Mouse (Mus musculus) liver, embryonic 13.5 days (tissue): ENCODE results near the gene Fbxl17. TPM values are rescaled to one million over a fixed set of nuclear protein-coding genes. Genes with fewer than 3 reads are reported as not detected.

Source experiments
- ATAC-seq: fragments of 200-750 bp; cut with Nextera tagmentation; 2 replicates; pipeline ENCODE4 v1.8.0; 2017; ENCODE audit warnings: low read depth, mild to moderate bottlenecking, moderate number of reproducible peaks, moderate library complexity
- DNase-seq: peaks from one replicate; pipeline ENCODE4 v3.0.0; 2022
- H3K27ac ChIP-seq: fragments of 300-500 bp; sonication (generic); 2 replicates; pipeline ENCODE4 v1.5.1; 2015; ENCODE audit warnings: moderate library complexity, mild to moderate bottlenecking, inconsistent platforms
- H3K27me3 ChIP-seq: fragments of 300-500 bp; sonication (generic); 2 replicates; pipeline ENCODE4 v1.6.1; 2015; ENCODE audit warnings: mild to moderate bottlenecking, inconsistent platforms
- H3K36me3 ChIP-seq: fragments of 300-500 bp; sonication (generic); 2 replicates; pipeline ENCODE4 v1.6.1; 2015; ENCODE audit warnings: mild to moderate bottlenecking, inconsistent platforms
- H3K4me1 ChIP-seq: fragments of 300-500 bp; sonication (generic); replicated peaks from 2 replicates; pipeline ENCODE4 v1.6.1; 2015; ENCODE audit warnings: inconsistent platforms
- H3K4me2 ChIP-seq: fragments of 300-500 bp; sonication (generic); 2 replicates; pipeline ENCODE4 v1.6.1; 2015; ENCODE audit warnings: inconsistent platforms, mild to moderate bottlenecking, moderate library complexity
- H3K4me3 ChIP-seq: fragments of 300-500 bp; sonication (generic); replicated peaks from 2 replicates; pipeline ENCODE4 v1.5.1; 2015; ENCODE audit warnings: mild to moderate bottlenecking, inconsistent platforms
- H3K9ac ChIP-seq: fragments of 300-500 bp; sonication (generic); 2 replicates; pipeline ENCODE4 v1.6.1; 2015; ENCODE audit warnings: mild to moderate bottlenecking, inconsistent platforms
- H3K9me3 ChIP-seq: fragments of 300-500 bp; sonication (generic); replicated peaks from 2 replicates; pipeline ENCODE4 v1.6.1; 2016; ENCODE audit warnings: inconsistent platforms
- WGBS: fragments of 180-500 bp; shearing (Covaris S2); methylation state at CpG from one replicate; pipeline ENCODE4 v1.1.7; 2015; ENCODE audit not compliant: insufficient replicate concordance; 5-methylcytosine and 5-hydroxymethylcytosine counted together
- polyA plus RNA-seq: library from polyadenylated mRNA; unstranded; fragments of >200 nt; fragmentation: Nextera tagmentation; extraction: Ambion mirVana; gene quantifications from 2 replicates; pipeline ENCODE4 v1.2.1, GENCODE M21; 2015

Fbxl17 gene
- polyA plus RNA-seq, 1 experiment from 2014 or later = 1.7 TPM

DNA sequence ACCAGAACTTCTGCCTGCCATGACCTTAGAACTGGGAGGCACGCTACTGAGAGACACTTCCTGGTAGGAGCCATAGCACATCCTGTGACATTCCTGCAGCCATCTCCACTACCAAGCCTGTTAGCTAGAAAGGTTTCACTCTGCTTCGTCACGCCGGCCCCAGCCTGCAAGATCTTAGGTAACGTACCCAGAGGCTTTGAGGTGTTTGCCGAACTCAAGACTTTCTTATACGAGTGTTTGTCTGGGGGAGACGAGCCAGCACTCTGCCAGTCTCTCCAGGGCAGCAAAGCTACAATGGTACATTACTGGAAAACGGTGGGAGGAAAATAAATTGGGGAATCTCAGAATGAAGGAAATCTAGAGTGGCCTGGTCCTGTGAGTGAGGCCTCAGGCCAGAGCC lies 292.1 kb downstream of the Fbxl17 start:
- H3K4me1 ChIP-seq = peaks cover 27% of the 10 kb centered on the region
- no peak overlapping the region for H3K9ac ChIP-seq
- H3K4me2 ChIP-seq = no peak overlapping the region
- H3K4me3 ChIP-seq = no peak overlapping the region
- 81% methylated on average over 9 of the region's 9 CpGs for WGBS
- H3K27me3 ChIP-seq = no peaks in the 10 kb centered on the region
- ATAC-seq (no peak), DNase-seq (no peak)
- H3K9me3 ChIP-seq = no peaks in the 10 kb centered on the region
- H3K27ac ChIP-seq = no peak overlapping the region
- H3K36me3 ChIP-seq = no peaks in the 10 kb centered on the region

DNA sequence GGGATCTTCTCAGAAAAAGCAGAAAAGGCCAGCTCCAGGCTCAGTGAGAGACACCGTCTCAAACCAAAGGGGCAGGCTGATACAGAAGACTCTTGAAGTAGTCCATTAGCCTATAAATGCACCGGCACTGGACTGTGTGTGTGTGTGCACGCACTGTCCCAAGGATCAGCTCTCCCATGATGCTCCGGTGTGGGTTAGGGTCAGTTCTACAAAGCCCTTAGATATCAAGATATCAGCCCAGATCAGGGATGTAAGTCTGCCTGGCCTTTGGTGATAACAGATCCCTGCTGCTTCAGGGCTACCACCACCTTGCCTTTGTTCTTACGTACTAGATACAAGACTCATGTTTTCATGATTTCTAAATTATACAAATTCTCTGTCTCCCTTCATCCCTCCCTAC lies 294.5 kb downstream of the Fbxl17 start:
- no peaks in the 10 kb centered on the region for H3K36me3 ChIP-seq
- no peak overlapping the region for H3K4me2 ChIP-seq
- no peak overlapping the region for H3K27ac ChIP-seq
- no peaks in the 10 kb centered on the region for H3K27me3 ChIP-seq
- peak; percentile 72 for ATAC-seq
- WGBS = 45% methylated on average over 5 of the region's 5 CpGs
- H3K9ac ChIP-seq = no peak overlapping the region
- no peak overlapping the region for H3K4me3 ChIP-seq
- DNase-seq = no peak
- no peaks in the 10 kb centered on the region for H3K9me3 ChIP-seq
- peaks cover 27% of the 10 kb centered on the region for H3K4me1 ChIP-seq

DNA sequence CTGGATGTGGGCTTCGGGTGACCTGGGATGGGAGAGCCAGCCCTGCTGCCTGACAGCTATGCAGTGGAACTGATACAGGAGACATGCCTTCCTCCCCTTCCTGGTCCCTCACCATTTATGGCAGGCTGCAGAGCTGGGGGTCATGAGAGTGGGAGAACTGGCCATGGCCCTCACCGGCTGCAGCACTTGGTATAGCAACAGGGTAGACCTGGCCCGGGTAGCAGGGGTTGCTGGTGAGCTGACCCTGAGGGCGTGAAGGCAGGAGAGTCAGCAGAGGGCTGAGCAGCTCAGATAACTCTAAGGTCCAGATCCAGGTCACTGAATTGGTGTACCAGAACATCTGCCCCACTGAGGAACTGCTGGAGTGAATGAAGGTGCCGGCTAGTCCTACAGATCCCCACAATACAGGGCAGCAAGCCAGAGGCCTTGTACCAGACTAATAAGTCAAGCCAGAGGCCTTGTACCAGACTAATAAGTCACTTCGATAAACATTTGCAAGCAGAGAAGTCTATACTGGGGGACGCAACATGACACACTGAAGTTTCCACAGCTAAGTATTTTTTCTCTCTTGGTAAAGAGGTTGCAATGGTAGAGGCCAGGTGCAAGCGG lies 296.1 kb downstream of the Fbxl17 start:
- WGBS = 77% methylated on average over 8 of the region's 8 CpGs
- peak; percentile 19; the same call in 1 of the 2 replicates for ATAC-seq
- Histone ChIP-seq H3K4me3 (no peak overlapping the region), H3K4me1 (peaks cover 27% of the 10 kb centered on the region), H3K36me3 (no peaks in the 10 kb centered on the region), H3K4me2 (no peak overlapping the region), H3K9me3 (no peaks in the 10 kb centered on the region), H3K9ac (no peak overlapping the region), H3K27ac (no peak overlapping the region; the same call in 1 of the 2 replicates), H3K27me3 (no peaks in the 10 kb centered on the region)
- DNase-seq = no peak

DNA sequence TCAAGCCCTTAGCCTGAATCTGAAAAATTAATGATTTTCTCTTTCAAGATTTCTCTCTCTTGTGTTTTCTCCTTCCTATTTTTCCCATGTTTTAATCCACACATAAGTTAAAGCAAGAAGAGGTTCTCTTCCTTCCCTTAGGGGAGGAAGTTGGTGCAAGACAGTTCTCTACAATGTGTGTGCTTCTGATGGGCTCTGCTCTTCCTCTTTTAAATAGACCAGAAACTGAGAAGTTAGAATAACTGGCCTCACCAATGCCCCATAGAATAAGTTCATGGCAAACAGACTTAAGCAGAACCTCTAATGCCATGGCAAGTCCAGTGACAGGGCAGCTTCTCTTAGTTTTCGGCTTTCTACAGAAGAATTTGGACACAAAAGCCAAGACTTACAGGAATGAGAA lies 301.1 kb downstream of the Fbxl17 start:
- H3K4me3 ChIP-seq = no peak overlapping the region
- H3K4me2 ChIP-seq = no peak overlapping the region
- ATAC-seq (no peak), DNase-seq (no peak)
- 68% methylated on average over 1 of the region's 1 CpGs for WGBS
- H3K9ac ChIP-seq = no peak overlapping the region
- H3K4me1 ChIP-seq = peaks cover 17% of the 10 kb centered on the region
- H3K36me3 ChIP-seq = no peaks in the 10 kb centered on the region
- no peaks in the 10 kb centered on the region for H3K9me3 ChIP-seq
- no peak overlapping the region for H3K27ac ChIP-seq
- H3K27me3 ChIP-seq = no peaks in the 10 kb centered on the region

DNA sequence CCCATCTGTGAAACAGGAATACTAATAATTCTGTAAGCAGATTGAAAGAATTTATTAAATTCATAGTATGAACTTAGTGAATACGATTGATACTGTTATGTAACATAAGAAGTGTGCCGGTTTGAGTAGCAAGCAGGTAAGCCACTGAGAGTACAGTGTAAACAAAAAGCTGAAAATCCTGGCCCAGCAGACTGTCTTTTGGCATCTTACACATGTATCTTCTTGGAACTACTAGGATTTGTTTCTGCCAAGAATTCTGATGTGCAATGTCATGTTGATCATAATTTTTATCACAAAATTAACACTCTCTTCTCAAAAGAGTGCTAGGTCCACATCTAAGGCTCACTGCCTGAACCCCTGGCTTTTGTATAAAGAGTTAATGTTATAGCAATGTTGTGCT lies 304.3 kb downstream of the Fbxl17 start:
- Histone ChIP-seq H3K4me3 (no peak overlapping the region), H3K27me3 (no peaks in the 10 kb centered on the region), H3K36me3 (no peaks in the 10 kb centered on the region), H3K4me1 (peaks cover 28% of the 10 kb centered on the region), H3K9ac (no peak overlapping the region), H3K9me3 (no peaks in the 10 kb centered on the region), H3K4me2 (no peak overlapping the region), H3K27ac (no peak overlapping the region)
- ATAC-seq = no peak
- no peak for DNase-seq
- WGBS = 85% methylated on average over 2 of the region's 2 CpGs

DNA sequence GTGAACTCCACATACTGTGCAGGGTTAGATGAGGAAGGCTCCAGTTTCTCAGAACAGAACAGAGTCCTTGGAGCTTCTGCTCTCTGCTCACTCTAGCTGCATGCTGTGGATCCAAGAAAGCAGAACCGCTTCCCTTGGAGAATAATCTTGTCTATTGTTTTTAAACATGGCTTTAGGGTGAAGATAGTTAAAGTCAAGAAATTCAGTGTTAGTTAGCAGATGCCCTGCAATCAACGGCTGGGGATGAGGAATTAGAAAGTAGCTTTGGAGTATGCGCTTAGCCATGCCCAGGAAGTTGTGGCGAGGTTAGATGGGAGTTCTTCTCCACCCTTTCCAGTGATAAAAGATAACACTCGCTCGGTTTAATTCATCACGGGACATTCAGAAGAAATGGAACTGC lies 306.6 kb downstream of the Fbxl17 start:
- Histone ChIP-seq H3K36me3 (no peaks in the 10 kb centered on the region), H3K27ac (peak overlapping the region; percentile 78; the same call in 1 of the 2 replicates), H3K9ac (no peak overlapping the region), H3K9me3 (no peaks in the 10 kb centered on the region), H3K4me1 (peaks cover 39% of the 10 kb centered on the region), H3K27me3 (no peaks in the 10 kb centered on the region), H3K4me2 (peak overlapping the region; percentile 39), H3K4me3 (peak overlapping the region; percentile 10; the same call in 1 of the 2 replicates)
- 8% methylated on average over 7 of the region's 7 CpGs for WGBS
- DNase-seq = peak; percentile 23
- ATAC-seq = peak; percentile 87

DNA sequence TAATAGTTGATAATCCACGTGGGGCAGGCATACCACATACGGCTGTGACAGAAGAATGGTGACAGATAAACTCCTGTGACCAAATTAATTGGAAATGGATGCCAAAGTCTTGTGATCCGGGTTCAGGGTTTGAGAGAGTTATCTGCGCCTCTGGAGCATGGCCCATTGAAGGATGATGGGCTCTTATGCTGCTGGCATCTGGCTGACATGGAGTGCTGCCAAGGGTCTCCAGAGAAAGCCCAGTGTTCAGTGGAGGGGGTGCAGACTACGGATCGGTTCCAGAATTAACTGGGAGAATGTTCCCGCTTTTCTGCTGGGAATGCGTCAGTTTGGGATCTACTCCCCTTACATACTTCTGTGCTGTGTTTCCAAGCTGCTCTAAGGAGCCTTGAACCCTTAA lies 308.5 kb downstream of the Fbxl17 start:
- H3K36me3 ChIP-seq = no peaks in the 10 kb centered on the region
- H3K4me1 ChIP-seq = peaks cover 38% of the 10 kb centered on the region
- no peak overlapping the region for H3K9ac ChIP-seq
- H3K27ac ChIP-seq = no peak overlapping the region
- H3K27me3 ChIP-seq = no peaks in the 10 kb centered on the region
- no peak overlapping the region for H3K4me2 ChIP-seq
- no peak for ATAC-seq
- H3K4me3 ChIP-seq = no peak overlapping the region
- no peaks in the 10 kb centered on the region for H3K9me3 ChIP-seq
- WGBS = 75% methylated on average over 8 of the region's 8 CpGs
- no peak for DNase-seq

DNA sequence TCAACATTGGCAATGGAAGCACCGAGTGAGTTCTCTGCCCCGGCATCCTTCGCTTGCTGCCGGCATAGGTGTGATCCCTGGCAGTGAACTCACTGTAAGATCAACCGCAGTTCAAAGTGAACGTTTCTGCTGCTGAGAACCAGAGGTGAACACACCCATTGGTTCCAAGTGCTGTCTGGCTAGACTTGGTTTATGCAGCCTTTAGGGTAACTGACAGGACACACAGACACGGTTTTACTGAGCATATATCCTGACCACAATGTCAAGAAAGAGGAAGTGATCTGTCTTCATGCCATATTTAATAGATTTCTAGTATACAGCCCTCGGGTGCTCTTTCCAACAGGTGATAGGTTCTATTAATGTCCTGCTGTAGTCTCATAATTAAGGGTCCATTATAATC lies 310.5 kb downstream of the Fbxl17 start:
- Histone ChIP-seq H3K27me3 (no peaks in the 10 kb centered on the region), H3K9me3 (no peaks in the 10 kb centered on the region), H3K36me3 (no peaks in the 10 kb centered on the region), H3K4me1 (peaks cover 36% of the 10 kb centered on the region), H3K9ac (no peak overlapping the region), H3K4me2 (no peak overlapping the region), H3K4me3 (no peak overlapping the region), H3K27ac (no peak overlapping the region)
- 45% methylated on average over 8 of the region's 8 CpGs for WGBS
- DNase-seq (no peak), ATAC-seq (no peak)

DNA sequence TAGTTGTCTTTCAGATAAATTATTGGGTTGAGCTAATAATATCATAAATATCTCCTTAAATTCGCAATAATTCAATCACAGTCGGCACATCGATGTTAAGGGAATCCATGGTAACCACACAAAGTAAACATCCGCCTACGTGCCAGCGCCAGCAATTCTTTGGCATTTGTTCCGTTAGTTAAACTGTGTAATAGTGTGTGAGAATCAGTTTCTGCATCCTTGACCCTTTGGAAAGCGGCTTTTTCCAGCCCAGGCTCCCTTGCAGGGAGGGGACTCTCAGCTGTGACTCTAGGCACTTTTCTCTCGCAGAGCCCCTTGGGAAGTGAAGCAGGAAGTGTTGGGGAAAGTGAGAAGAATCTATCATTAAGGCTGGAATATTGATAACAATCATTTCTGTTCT lies 314.3 kb downstream of the Fbxl17 start:
- Histone ChIP-seq H3K9me3 (no peaks in the 10 kb centered on the region), H3K27ac (no peak overlapping the region), H3K4me2 (no peak overlapping the region), H3K27me3 (no peaks in the 10 kb centered on the region), H3K36me3 (no peaks in the 10 kb centered on the region), H3K9ac (no peak overlapping the region), H3K4me1 (peaks cover 16% of the 10 kb centered on the region), H3K4me3 (no peak overlapping the region)
- DNase-seq (no peak), ATAC-seq (no peak)
- 79% methylated on average over 9 of the region's 9 CpGs for WGBS

DNA sequence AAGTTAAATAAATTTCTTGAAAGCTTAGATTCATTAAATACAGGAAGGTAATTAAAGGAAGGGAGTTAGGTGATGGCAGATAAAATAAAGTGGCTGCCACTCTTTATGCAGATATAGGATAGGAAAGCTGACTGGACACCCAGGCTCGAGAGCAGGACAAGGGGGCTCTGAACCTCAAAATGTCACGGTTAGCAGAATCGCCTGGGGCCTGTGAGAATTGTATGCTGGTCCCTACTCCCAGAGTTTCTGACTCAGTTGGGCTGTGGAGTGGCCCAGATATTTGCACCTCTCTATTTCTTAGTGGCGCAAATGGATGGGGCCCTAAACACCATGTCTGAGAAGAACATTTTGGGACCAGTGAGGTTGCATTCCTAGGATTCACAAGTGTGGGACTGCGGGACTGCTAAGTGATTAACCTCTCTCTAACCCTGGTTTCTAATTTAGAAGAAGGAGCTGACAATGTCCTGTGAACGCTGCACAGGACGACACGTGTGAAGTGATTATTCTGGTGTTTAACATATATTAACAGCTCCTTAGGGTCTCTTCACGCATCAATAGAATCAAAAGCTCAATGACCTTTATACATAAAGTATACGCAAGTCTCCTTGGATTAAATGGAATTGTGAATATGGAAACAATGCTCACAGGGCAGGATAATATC lies 314.8 kb downstream of the Fbxl17 start:
- DNase-seq (no peak), ATAC-seq (no peak)
- Histone ChIP-seq H3K4me1 (peaks cover 16% of the 10 kb centered on the region), H3K27me3 (no peaks in the 10 kb centered on the region), H3K36me3 (no peaks in the 10 kb centered on the region), H3K9ac (no peak overlapping the region), H3K4me2 (no peak overlapping the region), H3K27ac (no peak overlapping the region), H3K4me3 (no peak overlapping the region), H3K9me3 (no peaks in the 10 kb centered on the region)
- whole genome bisulfite sequencing = 76% methylated on average over 10 of the region's 10 CpGs

DNA sequence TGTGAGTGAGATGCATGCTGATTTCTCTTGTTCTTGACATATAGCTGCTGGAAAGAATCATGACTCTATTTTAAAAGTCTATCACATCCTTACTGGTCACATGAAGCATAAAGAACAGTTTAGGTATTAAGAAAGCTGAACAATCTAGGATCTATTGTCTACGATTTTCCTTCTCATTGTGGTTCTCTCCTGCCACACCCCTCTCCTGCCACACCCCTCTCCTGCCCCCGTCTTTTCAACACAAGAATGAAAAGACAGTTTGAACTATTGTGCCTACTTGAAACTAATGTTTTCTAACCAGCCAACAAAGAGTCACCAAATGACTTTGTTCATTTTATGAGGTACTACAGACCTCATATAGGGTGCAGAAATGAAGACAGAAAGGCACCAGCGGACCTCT lies 316.4 kb downstream of the Fbxl17 start:
- no peaks in the 10 kb centered on the region for H3K9me3 ChIP-seq
- H3K9ac ChIP-seq = no peak overlapping the region
- H3K27me3 ChIP-seq = no peaks in the 10 kb centered on the region
- H3K4me1 ChIP-seq = peaks cover 7% of the 10 kb centered on the region
- H3K36me3 ChIP-seq = no peaks in the 10 kb centered on the region
- no peak overlapping the region for H3K27ac ChIP-seq
- H3K4me2 ChIP-seq = no peak overlapping the region
- no peak overlapping the region for H3K4me3 ChIP-seq
- WGBS = 45% methylated on average over 3 of the region's 3 CpGs
- no peak for ATAC-seq
- DNase-seq = no peak

DNA sequence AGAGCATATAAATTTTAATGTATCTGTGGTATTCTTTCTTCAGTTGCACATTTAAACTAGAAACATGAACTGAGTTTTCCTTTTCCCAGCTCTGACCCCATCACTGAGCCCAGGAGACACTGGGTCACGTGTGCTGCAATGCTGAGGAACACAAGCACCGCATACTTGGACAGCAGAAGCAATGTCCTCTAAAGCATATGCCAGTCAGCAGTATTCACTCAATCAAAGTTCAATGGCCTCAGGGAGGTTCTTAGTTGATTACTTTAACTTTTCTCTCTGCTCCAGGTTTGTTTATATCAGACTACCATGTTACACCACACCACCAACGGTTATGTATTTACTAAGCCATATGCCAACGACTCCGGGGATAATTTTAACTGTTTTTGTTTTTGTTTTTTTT lies 318.2 kb downstream of the Fbxl17 start:
- ATAC-seq = no peak
- WGBS = 80% methylated on average over 5 of the region's 5 CpGs
- no peak overlapping the region for H3K27ac ChIP-seq
- H3K9me3 ChIP-seq = no peaks in the 10 kb centered on the region
- no peaks in the 10 kb centered on the region for H3K36me3 ChIP-seq
- peaks cover 7% of the 10 kb centered on the region for H3K4me1 ChIP-seq
- H3K4me3 ChIP-seq = no peak overlapping the region
- H3K4me2 ChIP-seq = no peak overlapping the region
- H3K27me3 ChIP-seq = no peaks in the 10 kb centered on the region
- DNase-seq = no peak
- H3K9ac ChIP-seq = no peak overlapping the region
